Mouse (Mus musculus): ENCODE results near the gene Borcs6. TPM values are rescaled to one million over a fixed set of nuclear protein-coding genes. Genes with fewer than 3 reads are reported as not detected.

Gene Borcs6
- polyA plus RNA-seq, 1 experiment from 2014 or later = 9.8 TPM

DNA sequence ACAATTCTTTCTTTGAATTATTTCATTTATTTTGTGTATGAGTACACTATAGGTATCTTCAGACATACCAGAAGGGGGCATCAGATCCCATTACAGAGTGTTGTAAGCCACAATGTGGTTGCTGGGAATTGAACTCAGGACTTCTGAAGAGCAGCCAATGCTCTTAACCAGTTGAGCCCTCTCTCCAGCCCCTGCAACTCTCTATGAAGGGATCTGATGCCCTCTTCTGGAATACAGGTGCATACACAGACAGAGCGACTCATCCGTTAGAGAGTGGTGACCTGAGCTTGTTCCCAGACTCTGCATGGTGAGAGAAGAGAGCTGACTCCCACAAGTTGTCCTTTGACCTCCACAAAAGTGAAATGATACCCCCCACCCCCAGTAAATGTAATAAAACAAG, 30.7 kb upstream of the Borcs6 start:
- H3K27ac ChIP-seq (ENCODE audit: low read depth, low read length) = no peak overlapping the region
- no peaks in the 10 kb centered on the region for H3K4me1 ChIP-seq (ENCODE audit: control insufficient read depth, insufficient read depth, low read length)
- H3K4me3 ChIP-seq (ENCODE audit: low read depth, low read length) = no peak overlapping the region
- H3K36me3 ChIP-seq (ENCODE audit: control insufficient read depth, insufficient read depth, low read length) = peaks cover 38% of the 10 kb centered on the region
- no peak overlapping the region for H3K9ac ChIP-seq (ENCODE audit: low read length)
- H3K27me3 ChIP-seq (ENCODE audit: control insufficient read depth, insufficient read depth, low read length) = no peaks in the 10 kb centered on the region
- H3K4me2 ChIP-seq = no peak overlapping the region
- DNase-seq (ENCODE audit: low spot score, missing footprints) (no peak), ATAC-seq (ENCODE audit: low FRiP score) (no peak)
- WGBS = 68% methylated on average over 2 of the region's 2 CpGs
- H3K9me3 ChIP-seq (ENCODE audit: control insufficient read depth, low read length) = no peaks in the 10 kb centered on the region

DNA sequence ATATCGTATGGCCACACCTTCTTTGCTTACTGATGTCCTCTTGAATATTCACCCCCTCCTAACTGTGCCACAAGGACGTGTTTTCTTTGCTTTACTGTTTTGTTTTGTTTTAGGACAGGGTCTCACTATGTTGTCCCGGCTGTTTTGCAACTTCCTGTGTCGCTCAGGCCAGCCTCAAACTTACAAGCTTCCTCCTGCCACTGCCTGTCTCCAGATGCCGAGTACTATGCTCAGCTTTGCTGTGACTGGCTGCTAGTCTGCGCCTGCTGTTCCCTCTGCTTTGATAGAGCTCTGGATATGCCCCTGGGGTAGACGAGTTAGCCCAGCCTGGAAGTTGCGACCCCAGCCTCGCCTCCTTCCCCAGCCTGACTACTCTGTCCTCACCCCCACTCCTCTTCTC, 26.0 kb upstream of the Borcs6 start:
- no peak overlapping the region for H3K4me2 ChIP-seq
- no peak for ATAC-seq (ENCODE audit: low FRiP score)
- peaks cover 13% of the 10 kb centered on the region for H3K4me1 ChIP-seq (ENCODE audit: control insufficient read depth, insufficient read depth, low read length)
- 87% methylated on average over 9 of the region's 9 CpGs for WGBS
- H3K27me3 ChIP-seq (ENCODE audit: control insufficient read depth, insufficient read depth, low read length) = no peaks in the 10 kb centered on the region
- H3K4me3 ChIP-seq (ENCODE audit: low read depth, low read length) = no peak overlapping the region
- H3K27ac ChIP-seq (ENCODE audit: low read depth, low read length) = no peak overlapping the region
- H3K9me3 ChIP-seq (ENCODE audit: control insufficient read depth, low read length) = no peaks in the 10 kb centered on the region
- H3K36me3 ChIP-seq (ENCODE audit: control insufficient read depth, insufficient read depth, low read length) = peaks cover 22% of the 10 kb centered on the region
- no peak overlapping the region for H3K9ac ChIP-seq (ENCODE audit: low read length)
- no peak for DNase-seq (ENCODE audit: low spot score, missing footprints)

DNA sequence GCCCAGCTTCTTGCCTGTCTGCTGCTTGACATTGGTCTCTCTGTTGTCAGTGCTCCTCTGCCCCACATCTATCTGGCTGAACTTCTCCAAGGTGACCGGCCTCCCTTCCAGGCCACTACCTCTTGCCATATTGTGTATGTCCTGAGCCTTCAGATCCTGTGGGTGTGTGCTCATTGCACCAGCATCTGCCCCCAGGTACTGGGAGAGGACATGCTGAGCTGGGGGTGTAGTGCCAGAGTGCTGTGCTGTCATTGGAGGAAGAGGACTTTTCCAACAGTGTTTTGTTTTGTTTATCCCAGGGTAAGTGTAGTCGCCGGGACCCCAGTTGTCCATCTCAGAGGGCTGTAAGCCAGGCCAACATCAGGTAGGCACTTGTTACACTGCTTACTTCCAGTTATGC, 24.9 kb upstream of the Borcs6 start:
- Histone ChIP-seq H3K9me3 (ENCODE audit: control insufficient read depth, low read length) (no peaks in the 10 kb centered on the region), H3K4me2 (no peak overlapping the region), H3K4me3 (ENCODE audit: low read depth, low read length) (no peak overlapping the region), H3K27me3 (ENCODE audit: control insufficient read depth, insufficient read depth, low read length) (no peaks in the 10 kb centered on the region), H3K36me3 (ENCODE audit: control insufficient read depth, insufficient read depth, low read length) (peaks cover 22% of the 10 kb centered on the region), H3K4me1 (ENCODE audit: control insufficient read depth, insufficient read depth, low read length) (peaks cover 21% of the 10 kb centered on the region), H3K9ac (ENCODE audit: low read length) (no peak overlapping the region), H3K27ac (ENCODE audit: low read depth, low read length) (no peak overlapping the region)
- DNase-seq (ENCODE audit: low spot score, missing footprints) (no peak), ATAC-seq (ENCODE audit: low FRiP score) (no peak)
- 94% methylated on average over 3 of the region's 3 CpGs for WGBS

DNA sequence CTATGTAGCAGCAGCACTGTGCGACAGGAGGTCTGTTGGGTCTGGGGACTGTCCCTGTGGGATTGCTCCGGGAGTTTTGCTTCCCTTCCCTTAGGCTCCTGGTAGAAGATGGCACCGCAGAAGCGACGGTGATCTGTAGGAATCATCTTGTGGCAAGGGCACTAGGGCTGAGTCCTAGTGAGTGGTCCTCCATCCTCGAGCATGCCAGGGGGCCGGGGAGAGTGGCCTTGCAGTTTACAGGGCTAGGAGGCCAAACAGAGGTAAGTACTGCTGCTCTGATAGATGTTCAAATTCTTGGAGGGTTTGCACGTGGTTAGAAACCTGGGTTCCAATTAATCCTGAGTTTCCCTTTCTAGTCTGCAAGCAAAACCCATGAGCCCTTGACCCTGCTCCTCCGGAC, 24.1 kb upstream of the Borcs6 start:
- Histone ChIP-seq H3K36me3 (ENCODE audit: control insufficient read depth, insufficient read depth, low read length) (peaks cover 19% of the 10 kb centered on the region), H3K4me1 (ENCODE audit: control insufficient read depth, insufficient read depth, low read length) (peaks cover 21% of the 10 kb centered on the region), H3K4me3 (ENCODE audit: low read depth, low read length) (peak overlapping the region; percentile 10; the same call in 1 of the 2 replicates), H3K27me3 (ENCODE audit: control insufficient read depth, insufficient read depth, low read length) (no peaks in the 10 kb centered on the region), H3K9ac (ENCODE audit: low read length) (peak overlapping the region; percentile 48), H3K27ac (ENCODE audit: low read depth, low read length) (0 out of 2 replicates have a peak overlapping the region, but pooled peaks have one; percentile 47), H3K4me2 (peak overlapping the region; percentile 56), H3K9me3 (ENCODE audit: control insufficient read depth, low read length) (no peaks in the 10 kb centered on the region)
- ATAC-seq (ENCODE audit: low FRiP score) (no peak), DNase-seq (ENCODE audit: low spot score, missing footprints) (no peak)
- 75% methylated on average over 9 of the region's 9 CpGs for WGBS

DNA sequence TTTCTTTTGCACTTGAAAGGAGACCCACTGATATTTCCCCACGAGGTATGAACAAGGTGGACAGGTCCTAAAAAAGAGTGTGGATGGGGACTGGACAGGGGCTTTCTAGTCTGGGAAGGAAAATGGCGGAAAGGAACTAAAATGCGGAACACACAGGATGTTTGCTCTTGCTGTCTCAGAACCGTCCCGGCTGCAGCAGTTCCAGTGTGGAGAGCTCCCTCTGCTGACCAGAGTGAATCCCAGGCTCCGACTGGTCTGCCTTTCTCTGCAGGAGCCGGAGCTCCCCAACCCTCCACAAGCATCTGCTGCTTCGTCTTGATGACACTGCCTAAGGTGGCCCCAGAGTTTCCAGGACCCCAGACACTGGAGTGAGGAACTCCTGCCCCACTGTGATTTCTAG, 23.7 kb upstream of the Borcs6 start:
- H3K9ac ChIP-seq (ENCODE audit: low read length) = peak overlapping the region; percentile 48
- H3K36me3 ChIP-seq (ENCODE audit: control insufficient read depth, insufficient read depth, low read length) = peaks cover 15% of the 10 kb centered on the region
- peak; percentile 95 for DNase-seq (ENCODE audit: low spot score, missing footprints)
- peaks cover 21% of the 10 kb centered on the region for H3K4me1 ChIP-seq (ENCODE audit: control insufficient read depth, insufficient read depth, low read length)
- ATAC-seq (ENCODE audit: low FRiP score) = peak; percentile 20; the same call in 1 of the 2 replicates
- H3K9me3 ChIP-seq (ENCODE audit: control insufficient read depth, low read length) = no peaks in the 10 kb centered on the region
- WGBS = 6% methylated on average over 8 of the region's 8 CpGs
- no peaks in the 10 kb centered on the region for H3K27me3 ChIP-seq (ENCODE audit: control insufficient read depth, insufficient read depth, low read length)
- peak overlapping the region; percentile 56 for H3K4me2 ChIP-seq
- peak overlapping the region; percentile 74; the same call in 1 of the 2 replicates for H3K4me3 ChIP-seq (ENCODE audit: low read depth, low read length)
- H3K27ac ChIP-seq (ENCODE audit: low read depth, low read length) = 0 out of 2 replicates have a peak overlapping the region, but pooled peaks have one; percentile 47

DNA sequence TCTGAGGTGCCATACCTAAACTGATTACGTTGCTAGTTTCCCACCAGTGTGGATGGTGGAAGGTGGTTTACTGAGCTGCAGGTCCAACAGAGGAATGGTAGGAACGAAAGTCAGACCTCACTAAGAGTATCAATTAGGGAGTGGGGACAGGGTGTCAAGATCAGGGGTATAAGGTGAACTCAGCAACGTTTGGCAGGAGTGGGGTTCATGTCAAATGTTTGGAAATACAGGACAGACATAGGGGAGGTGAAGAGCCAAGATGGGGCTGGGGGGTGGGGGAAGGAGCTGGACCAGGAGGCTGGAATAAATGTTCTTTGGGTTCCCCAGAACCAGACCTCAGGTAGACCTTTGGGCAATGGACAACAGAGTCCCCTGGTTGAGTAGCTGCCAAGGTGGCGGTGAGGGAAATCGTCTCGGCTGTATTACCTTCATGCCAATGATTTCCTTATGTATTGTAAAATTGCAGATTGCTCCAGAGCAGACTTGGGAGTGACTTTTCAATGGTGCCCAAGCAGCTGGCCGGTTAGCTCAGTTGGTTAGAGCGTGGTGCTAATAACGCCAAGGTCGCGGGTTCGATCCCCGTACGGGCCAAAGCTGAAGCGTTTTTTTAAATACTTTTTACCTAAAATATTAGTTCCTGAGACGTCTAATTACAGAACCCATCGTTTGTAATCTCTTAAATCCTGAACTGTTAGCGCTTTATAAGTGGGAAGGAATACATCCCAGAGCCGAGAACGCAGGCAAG, 22.9 kb upstream of the Borcs6 start:
- Histone ChIP-seq H3K4me1 (ENCODE audit: control insufficient read depth, insufficient read depth, low read length) (peaks cover 21% of the 10 kb centered on the region), H3K9ac (ENCODE audit: low read length) (peak overlapping the region; percentile 86), H3K27ac (ENCODE audit: low read depth, low read length) (peak overlapping the region; percentile 21), H3K4me3 (ENCODE audit: low read depth, low read length) (peak overlapping the region; percentile 74), H3K9me3 (ENCODE audit: control insufficient read depth, low read length) (no peaks in the 10 kb centered on the region), H3K36me3 (ENCODE audit: control insufficient read depth, insufficient read depth, low read length) (peaks cover 7% of the 10 kb centered on the region; the same call in 1 of the 2 replicates), H3K27me3 (ENCODE audit: control insufficient read depth, insufficient read depth, low read length) (no peaks in the 10 kb centered on the region), H3K4me2 (peak overlapping the region; percentile 56)
- ATAC-seq (ENCODE audit: low FRiP score) (peak; percentile 22; the same call in 1 of the 2 replicates), DNase-seq (ENCODE audit: low spot score, missing footprints) (peak; percentile 100)
- 10% methylated on average over 20 of the region's 20 CpGs for WGBS

DNA sequence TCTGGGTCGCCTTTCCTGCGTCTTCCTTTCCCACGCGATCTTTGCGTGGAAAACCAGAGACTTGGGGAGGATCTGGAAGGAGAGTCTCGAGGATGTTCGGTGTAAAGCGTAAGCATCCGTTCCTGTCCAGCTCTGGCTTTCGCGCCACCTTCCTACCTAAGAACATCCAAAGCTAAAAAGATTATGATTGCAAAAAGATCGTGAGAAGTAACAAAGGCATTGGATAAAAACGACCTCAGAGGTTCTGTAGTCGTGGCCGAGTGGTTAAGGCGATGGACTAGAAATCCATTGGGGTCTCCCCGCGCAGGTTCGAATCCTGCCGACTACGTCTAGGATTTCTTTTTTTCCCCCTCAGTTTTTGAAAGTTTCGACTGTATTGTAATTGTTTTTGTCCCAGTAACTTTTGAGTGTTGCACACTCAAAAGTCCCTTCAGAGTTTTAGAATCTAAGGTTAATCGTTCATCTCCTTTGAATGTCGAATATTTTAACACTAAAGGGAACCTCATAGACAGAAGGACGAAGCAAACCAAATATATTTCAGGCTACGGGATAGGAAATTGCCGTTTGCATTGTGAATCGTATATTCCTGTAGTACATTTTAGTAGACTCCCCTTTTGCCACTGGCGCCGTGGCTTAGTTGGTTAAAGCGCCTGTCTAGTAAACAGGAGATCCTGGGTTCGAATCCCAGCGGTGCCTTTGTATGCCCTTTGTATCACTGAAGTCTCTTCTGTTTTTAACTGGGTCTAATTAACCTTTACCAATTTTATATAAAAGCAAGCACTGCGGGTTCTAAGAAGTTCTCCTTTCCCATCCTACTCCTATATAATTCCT, 22.1 kb upstream of the Borcs6 start:
- peak; percentile 100 for DNase-seq (ENCODE audit: low spot score, missing footprints)
- Histone ChIP-seq H3K4me1 (ENCODE audit: control insufficient read depth, insufficient read depth, low read length) (peaks cover 21% of the 10 kb centered on the region), H3K9ac (ENCODE audit: low read length) (peak overlapping the region; percentile 86), H3K9me3 (ENCODE audit: control insufficient read depth, low read length) (no peaks in the 10 kb centered on the region), H3K4me3 (ENCODE audit: low read depth, low read length) (peak overlapping the region; percentile 74), H3K4me2 (peak overlapping the region; percentile 56), H3K36me3 (ENCODE audit: control insufficient read depth, insufficient read depth, low read length) (peaks cover 5% of the 10 kb centered on the region; the same call in 1 of the 2 replicates), H3K27me3 (ENCODE audit: control insufficient read depth, insufficient read depth, low read length) (no peaks in the 10 kb centered on the region), H3K27ac (ENCODE audit: low read depth, low read length) (peak overlapping the region; percentile 21)
- 1% methylated on average over 34 of the region's 34 CpGs for WGBS
- ATAC-seq (ENCODE audit: low FRiP score) = peak; percentile 48

DNA sequence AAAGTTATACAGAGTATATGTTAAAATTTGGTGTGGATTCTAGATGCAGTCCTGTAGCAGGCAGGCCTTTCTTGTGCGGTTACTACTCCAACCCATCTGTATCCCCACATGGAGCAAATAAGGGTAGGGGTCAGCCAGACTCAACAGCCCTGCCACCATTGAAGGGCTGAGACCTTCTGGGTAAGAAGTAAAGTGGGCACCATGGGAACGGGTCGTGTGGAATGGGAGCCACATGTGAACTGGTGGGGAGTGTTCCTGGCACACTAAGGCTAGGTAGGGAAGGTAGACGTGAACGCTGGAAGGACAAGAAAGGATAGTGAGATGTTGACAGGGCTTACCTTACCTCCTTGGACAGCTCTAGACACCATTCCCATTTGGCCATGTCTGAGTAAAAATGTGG, 21.3 kb upstream of the Borcs6 start:
- Histone ChIP-seq H3K4me1 (ENCODE audit: control insufficient read depth, insufficient read depth, low read length) (peaks cover 21% of the 10 kb centered on the region), H3K4me2 (peak overlapping the region; percentile 10; the same call in 1 of the 2 replicates), H3K27me3 (ENCODE audit: control insufficient read depth, insufficient read depth, low read length) (no peaks in the 10 kb centered on the region), H3K9me3 (ENCODE audit: control insufficient read depth, low read length) (no peaks in the 10 kb centered on the region), H3K36me3 (ENCODE audit: control insufficient read depth, insufficient read depth, low read length) (peaks cover 5% of the 10 kb centered on the region; the same call in 1 of the 2 replicates), H3K9ac (ENCODE audit: low read length) (no peak overlapping the region), H3K4me3 (ENCODE audit: low read depth, low read length) (no peak overlapping the region), H3K27ac (ENCODE audit: low read depth, low read length) (no peak overlapping the region)
- DNase-seq (ENCODE audit: low spot score, missing footprints) (peak; percentile 88), ATAC-seq (ENCODE audit: low FRiP score) (no peak)
- 75% methylated on average over 5 of the region's 5 CpGs for WGBS

All from midbrain, embryonic 11.5 days (tissue).